ENCODE assay signal across 10 mouse cellular contexts in the genomic region with DNA sequence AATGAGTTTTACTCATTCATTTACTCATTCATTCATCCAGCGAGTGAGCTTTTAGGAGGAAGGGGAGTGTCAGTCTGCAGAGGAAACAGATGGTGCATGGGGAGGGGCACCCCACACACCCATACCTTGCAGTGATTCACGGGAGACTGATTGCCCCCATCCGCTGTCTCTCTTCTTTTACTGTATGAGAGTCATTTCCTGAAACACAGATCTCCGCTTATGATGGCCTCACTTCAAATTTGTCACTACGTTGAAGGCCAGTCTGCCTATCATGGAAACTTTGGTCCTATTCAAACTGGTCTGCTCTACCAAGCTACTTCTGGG.
DNase-seq lines count a peak whose midpoint lies in the region; ATAC-seq and TF ChIP-seq lines count a peak whose summit lies in the region.
"Had no signal": no experiment of that assay in that cellular context is flagged by ENCODE, and none has a peak within 500 bp of the region (broad histone marks: within the 10 kb centered on the region; RNA-seq: fewer than 3 reads in every experiment).

No protein-coding gene starts in this region.

- no peak overlapping the region for H3K9ac ChIP-seq in forebrain, embryonic 15.5 days (replicated peaks)
- no peak overlapping the region for H3K9ac ChIP-seq in forebrain, postnatal 0 days
- no peak overlapping the region for H3K9ac ChIP-seq in midbrain, embryonic 16.5 days (ENCODE audit: low read depth, low read length)
- H3K9ac ChIP-seq in neural tube, embryonic 14.5 days (replicated peaks; ENCODE audit: low read depth, low read length) = no peak overlapping the region

- DNase-seq in forebrain, postnatal 0 days = no peak
- DNase-seq in midbrain, embryonic 10.5 days (ENCODE audit: low spot score) = no peak
- DNase-seq in adrenal gland, adult 18-20 months (ENCODE audit: low spot score in 2 of 2) = no peak
- DNase-seq in adrenal gland, adult 2 months = no peak
- DNase-seq in adipocyte (ENCODE audit: low spot score) = no peak
- DNase-seq: adrenal gland, postnatal 25 days had no signal

- no peaks in the 10 kb centered on the region for H3K27me3 ChIP-seq in forebrain, embryonic 15.5 days
- H3K27me3 ChIP-seq in forebrain, postnatal 0 days (ENCODE audit: insufficient read depth, low read length) = no peaks in the 10 kb centered on the region
- H3K27me3 ChIP-seq in midbrain, embryonic 16.5 days (ENCODE audit: control insufficient read depth, insufficient read depth, low read depth, low read length) = no peaks in the 10 kb centered on the region
- H3K27me3 ChIP-seq in midbrain, embryonic 10.5 days (ENCODE audit: low read depth, poor library complexity, severe bottlenecking) = peaks cover 6% of the 10 kb centered on the region; the same call in 1 of the 2 replicates
- H3K27me3 ChIP-seq in neural tube, embryonic 14.5 days (ENCODE audit: control insufficient read depth, insufficient read depth, low read length) = no peaks in the 10 kb centered on the region

- ATAC-seq in forebrain, embryonic 15.5 days (replicated peaks) = peak; percentile 26; the same call in 1 of the 2 replicates
- no peak for ATAC-seq in forebrain, postnatal 0 days
- peak; percentile 48; the same call in 1 of the 2 replicates for ATAC-seq in midbrain, embryonic 16.5 days
- peak; percentile 44; the same call in 1 of the 2 replicates for ATAC-seq in neural tube, embryonic 14.5 days (ENCODE audit: low read depth)

- no peak overlapping the region for H3K4me3 ChIP-seq in forebrain, embryonic 15.5 days
- H3K4me3 ChIP-seq in forebrain, postnatal 0 days (ENCODE audit: low read depth, low read length) = no peak overlapping the region
- H3K4me3 ChIP-seq in midbrain, embryonic 16.5 days (ENCODE audit: low read depth, low read length) = no peak overlapping the region
- no peak overlapping the region for H3K4me3 ChIP-seq in midbrain, embryonic 10.5 days
- no peak overlapping the region for H3K4me3 ChIP-seq in neural tube, embryonic 14.5 days (ENCODE audit: low read depth, low read length)

- no peak overlapping the region for H3K27ac ChIP-seq in forebrain, embryonic 15.5 days (replicated peaks)
- H3K27ac ChIP-seq in forebrain, postnatal 0 days (ENCODE audit: low read depth, low read length) = no peak overlapping the region
- H3K27ac ChIP-seq in midbrain, embryonic 16.5 days (ENCODE audit: low read length) = no peak overlapping the region
- H3K27ac ChIP-seq in midbrain, embryonic 10.5 days (replicated peaks) = no peak overlapping the region
- H3K27ac ChIP-seq in neural tube, embryonic 14.5 days (ENCODE audit: low read depth, low read length) = no peak overlapping the region
- H3K27ac ChIP-seq: stomach, postnatal 0 days had no signal

- H3K4me1 ChIP-seq in forebrain, embryonic 15.5 days = peaks cover 8% of the 10 kb centered on the region; the same call in 1 of the 2 replicates
- 0 out of 2 replicates have a peak, but pooled peaks cover 4% of the 10 kb centered on the region for H3K4me1 ChIP-seq in forebrain, postnatal 0 days (ENCODE audit: insufficient read depth)
- no peaks in the 10 kb centered on the region; the same call in 1 of the 2 replicates for H3K4me1 ChIP-seq in midbrain, embryonic 16.5 days (ENCODE audit: control insufficient read depth, insufficient read depth, low read length)
- peaks cover 4% of the 10 kb centered on the region for H3K4me1 ChIP-seq in midbrain, embryonic 10.5 days
- no peaks in the 10 kb centered on the region for H3K4me1 ChIP-seq in neural tube, embryonic 14.5 days (ENCODE audit: control insufficient read depth, insufficient read depth, low read length)

- H3K9me3 ChIP-seq in forebrain, embryonic 15.5 days = no peaks in the 10 kb centered on the region
- H3K9me3 ChIP-seq in forebrain, postnatal 0 days (ENCODE audit: low read length) = no peaks in the 10 kb centered on the region
- H3K9me3 ChIP-seq in midbrain, embryonic 16.5 days (replicated peaks; ENCODE audit: control insufficient read depth, low read length, poor library complexity, severe bottlenecking) = no peaks in the 10 kb centered on the region
- H3K9me3 ChIP-seq in midbrain, embryonic 10.5 days (replicated peaks) = no peaks in the 10 kb centered on the region
- H3K9me3 ChIP-seq in neural tube, embryonic 14.5 days (ENCODE audit: control insufficient read depth, low read length) = no peaks in the 10 kb centered on the region

- TF ChIP-seq CTCF in forebrain, postnatal 0 days (IDR thresholded peaks at IDR 0.05; ENCODE audit: low read depth) = no peak

- H3K36me3 ChIP-seq in forebrain, embryonic 15.5 days = no peaks in the 10 kb centered on the region
- no peaks in the 10 kb centered on the region for H3K36me3 ChIP-seq in forebrain, postnatal 0 days (ENCODE audit: insufficient read depth)
- H3K36me3 ChIP-seq in midbrain, embryonic 16.5 days (ENCODE audit: control insufficient read depth, insufficient read depth, low read length) = no peaks in the 10 kb centered on the region
- H3K36me3 ChIP-seq in midbrain, embryonic 10.5 days = no peaks in the 10 kb centered on the region
- no peaks in the 10 kb centered on the region for H3K36me3 ChIP-seq in neural tube, embryonic 14.5 days (ENCODE audit: control insufficient read depth, insufficient read depth, low read length)

- H3K4me2 ChIP-seq in forebrain, embryonic 15.5 days (replicated peaks) = no peak overlapping the region
- no peak overlapping the region for H3K4me2 ChIP-seq in forebrain, postnatal 0 days (ENCODE audit: low read depth)
- no peak overlapping the region for H3K4me2 ChIP-seq in midbrain, embryonic 16.5 days (ENCODE audit: low read length)
- no peak overlapping the region for H3K4me2 ChIP-seq in neural tube, embryonic 14.5 days (ENCODE audit: low read depth, low read length)

- WGBS in forebrain, embryonic 15.5 days = 54% methylated on average over 5 of the region's 5 CpGs
- WGBS in forebrain, postnatal 0 days = 58% methylated on average over 5 of the region's 5 CpGs
- WGBS in midbrain, embryonic 16.5 days = 66% methylated on average over 5 of the region's 5 CpGs
- 62% methylated on average over 5 of the region's 5 CpGs for WGBS in midbrain, embryonic 10.5 days
- 44% methylated on average over 5 of the region's 5 CpGs for WGBS in neural tube, embryonic 14.5 days
